Mouse (Mus musculus) heart, embryonic 10.5 days (tissue): ENCODE measurements around the gene Olfr10. TPM values are rescaled to one million over a fixed set of nuclear protein-coding genes. Genes with fewer than 3 reads are reported as not detected.
"Not testable (repeated sequence)": the region's sequence is repeated elsewhere in the genome, so short reads cannot be mapped to it uniquely, and the experiment has no call there.

ENCODE experiments used
- DNase-seq: peaks from one replicate; pipeline ENCODE4 v3.0.0-alpha.2; 2017; ENCODE audit warnings: low spot score
- H3K27ac ChIP-seq: fragments of 300-500 bp; sonication (generic); 2 replicates; pipeline ENCODE4 v1.5.1; 2016; ENCODE audit warnings: mild to moderate bottlenecking
- H3K27me3 ChIP-seq: fragments of 300-500 bp; sonication (generic); 2 replicates; pipeline ENCODE4 v1.6.1; 2016; ENCODE audit warnings: mild to moderate bottlenecking; ENCODE audit not compliant: poor library complexity, insufficient read depth, severe bottlenecking
- H3K36me3 ChIP-seq: fragments of 300-500 bp; sonication (generic); 2 replicates; pipeline ENCODE4 v1.6.1; 2016; ENCODE audit warnings: mild to moderate bottlenecking, moderate library complexity
- H3K4me1 ChIP-seq: fragments of 300-500 bp; sonication (generic); 2 replicates; pipeline ENCODE4 v1.6.1; 2016; ENCODE audit warnings: mild to moderate bottlenecking
- H3K4me3 ChIP-seq: fragments of 300-500 bp; sonication (generic); 2 replicates; pipeline ENCODE4 v1.5.1; 2016; ENCODE audit warnings: mild to moderate bottlenecking, moderate library complexity
- H3K9me3 ChIP-seq: fragments of 300-500 bp; sonication (generic); 2 replicates; pipeline ENCODE4 v1.6.1; 2016; ENCODE audit warnings: mild to moderate bottlenecking, moderate library complexity
- WGBS: fragments of 180-500 bp; shearing (Covaris S2); methylation state at CpG from one replicate; pipeline ENCODE4 v1.1.7; 2016; 5-methylcytosine and 5-hydroxymethylcytosine counted together
- polyA plus RNA-seq: library from polyadenylated mRNA; unstranded; fragments of >200 nt; fragmentation: Nextera tagmentation; extraction: Ambion mirVana; gene quantifications from 2 replicates; pipeline ENCODE4 v1.2.1, GENCODE M21; 2016

Gene Olfr10
- polyA plus RNA-seq, 1 experiment from 2014 or later = not detected

DNA sequence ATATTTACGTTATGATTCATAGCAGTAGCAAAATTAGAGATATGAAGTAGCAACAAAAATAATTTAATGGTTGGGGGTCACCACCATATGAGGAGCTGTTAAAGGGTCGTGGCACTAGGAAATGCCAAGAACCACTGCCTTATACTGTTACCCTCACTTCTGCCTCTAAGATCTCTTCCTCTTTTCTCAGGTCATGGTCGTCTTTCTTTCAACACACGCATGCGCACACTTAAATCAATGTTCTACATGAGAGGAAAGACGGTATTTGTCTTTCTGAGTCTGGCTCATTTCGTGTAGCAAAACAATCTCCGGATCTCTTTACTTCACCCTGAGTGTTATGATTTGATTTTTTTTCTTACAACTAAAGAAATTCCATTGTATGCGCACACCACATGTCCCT lies 34.8 kb upstream of the Olfr10 start:
- no peak for DNase-seq
- Histone ChIP-seq H3K4me1 (peaks cover 12% of the 10 kb centered on the region), H3K27me3 (no peaks in the 10 kb centered on the region), H3K27ac (no peak overlapping the region), H3K9me3 (no peaks in the 10 kb centered on the region), H3K4me3 (no peak overlapping the region), H3K36me3 (no peaks in the 10 kb centered on the region)
- 92% methylated on average over 9 of the region's 9 CpGs for WGBS

DNA sequence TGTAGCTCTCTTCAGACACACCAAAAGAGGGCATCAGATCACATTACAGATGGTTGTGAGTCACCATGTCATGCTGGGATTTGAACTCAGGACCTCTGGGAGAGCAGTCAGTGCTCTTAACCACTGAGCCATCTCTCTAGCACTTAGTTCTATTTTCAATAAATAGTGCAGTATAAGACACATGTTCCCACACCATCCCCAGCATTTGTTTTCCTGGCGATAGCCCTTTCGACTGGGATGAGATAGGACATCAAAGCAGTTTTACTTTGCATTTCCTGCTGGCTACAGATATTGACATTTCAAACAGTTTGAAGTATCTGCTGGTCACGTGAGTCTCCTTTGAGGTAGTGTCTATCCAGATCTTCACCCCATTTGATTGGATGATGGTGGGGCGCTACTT lies 34.2 kb upstream of the Olfr10 start:
- no peaks in the 10 kb centered on the region for H3K27me3 ChIP-seq
- H3K4me3 ChIP-seq = no peak overlapping the region
- 84% methylated on average over 4 of the region's 4 CpGs for WGBS
- no peak overlapping the region for H3K27ac ChIP-seq
- H3K4me1 ChIP-seq = peaks cover 12% of the 10 kb centered on the region
- no peaks in the 10 kb centered on the region for H3K36me3 ChIP-seq
- no peak for DNase-seq
- no peaks in the 10 kb centered on the region for H3K9me3 ChIP-seq

DNA sequence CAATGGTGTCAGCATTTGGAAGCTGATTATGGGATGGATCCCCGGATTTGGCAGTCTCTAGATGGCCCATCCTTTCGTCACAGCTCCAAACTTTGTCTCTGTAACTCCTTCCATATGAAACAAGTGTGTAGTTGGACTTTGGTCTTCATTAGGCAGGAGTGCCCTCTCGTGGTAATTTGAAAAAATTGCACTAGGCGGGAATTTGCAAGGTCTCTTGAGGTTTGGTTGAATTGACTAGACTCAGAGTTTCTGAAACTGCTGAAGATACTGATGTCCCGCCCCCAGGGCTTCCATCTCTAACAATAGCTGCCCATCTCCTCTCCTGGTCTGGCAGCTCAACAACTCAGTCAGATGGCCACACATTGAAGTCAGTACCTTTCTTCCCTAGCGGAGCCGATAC lies 33.2 kb upstream of the Olfr10 start:
- DNase-seq = no peak
- Histone ChIP-seq H3K4me1 (peaks cover 11% of the 10 kb centered on the region), H3K4me3 (no peak overlapping the region), H3K27me3 (no peaks in the 10 kb centered on the region), H3K27ac (no peak overlapping the region), H3K36me3 (no peaks in the 10 kb centered on the region), H3K9me3 (no peaks in the 10 kb centered on the region)
- 33% methylated on average over 7 of the region's 7 CpGs for WGBS

DNA sequence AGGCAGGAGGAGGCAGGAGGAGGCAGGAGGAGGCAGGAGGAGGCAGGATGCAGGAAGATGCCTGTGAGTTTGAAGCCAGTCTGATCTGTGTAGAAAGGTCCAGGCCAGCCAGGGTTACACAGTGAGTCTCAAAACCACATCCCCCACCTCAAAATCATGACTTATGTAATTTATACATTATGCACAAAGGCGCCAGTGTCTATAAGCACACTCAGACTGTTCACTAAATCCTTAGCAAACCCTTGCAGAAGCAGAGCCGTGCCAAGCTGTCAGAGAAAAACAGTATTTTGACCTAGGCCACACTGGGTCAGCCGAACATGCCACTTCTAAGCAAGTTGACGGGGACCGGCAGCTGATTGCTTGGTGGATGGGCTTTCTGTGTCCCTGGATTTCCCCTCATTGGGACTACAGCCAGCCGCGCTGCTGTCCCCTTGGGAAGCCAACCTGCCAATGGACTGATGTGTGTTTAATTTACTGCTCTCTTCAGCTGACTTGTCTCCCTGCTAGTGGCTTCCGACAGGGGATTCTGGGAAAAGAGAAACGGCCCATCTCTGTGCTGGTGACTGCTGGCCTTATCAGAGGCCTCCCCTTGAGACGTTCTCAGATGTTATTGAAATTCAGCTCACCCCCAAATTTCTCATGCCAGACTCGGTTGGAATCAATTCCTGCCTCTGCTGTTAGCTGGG lies 30.6 kb upstream of the Olfr10 start:
- WGBS = 62% methylated on average over 11 of the region's 11 CpGs

DNA sequence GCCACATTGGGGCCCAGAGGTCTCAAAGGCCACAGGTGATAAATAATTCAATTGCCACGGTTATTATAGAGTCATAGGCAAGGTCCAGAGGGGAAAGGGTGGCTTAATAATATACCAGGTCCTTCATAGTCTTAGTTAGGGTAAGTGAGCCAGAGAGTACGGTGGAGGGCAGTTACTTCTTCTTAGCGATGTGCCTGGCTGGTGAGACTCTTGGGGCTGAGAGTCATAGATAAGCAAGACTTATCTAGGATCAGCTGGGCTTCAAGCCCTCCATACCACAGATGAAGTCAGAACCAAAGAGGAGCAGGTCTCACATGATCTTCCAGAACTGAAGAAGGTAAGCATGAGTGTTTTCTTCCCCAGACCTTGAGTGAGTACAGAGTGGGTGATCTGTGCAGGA lies 26.3 kb upstream of the Olfr10 start, which contains the start of gene Olfr1393:
Gene Olfr1393, plus strand, starts transcription at position 83 of the 400 bp plus-strand sequence.
- H3K4me3 ChIP-seq = no peak within 1 kb of the TSS
- no peaks in the 10 kb centered on the region for H3K27me3 ChIP-seq
- no peak within 1 kb of the TSS for H3K27ac ChIP-seq
- 72% methylated on average over 3 of the region's 3 CpGs for WGBS
- no peak for DNase-seq
- no peaks in the 10 kb centered on the region for H3K36me3 ChIP-seq
- H3K4me1 ChIP-seq = no peaks in the 10 kb centered on the region
- no peaks in the 10 kb centered on the region for H3K9me3 ChIP-seq

More for the DNA sequence above, 30.6 kb upstream of the Olfr10 start:
- Histone ChIP-seq H3K36me3 (no peaks in the 10 kb centered on the region), H3K4me1 (no peaks in the 10 kb centered on the region), H3K27me3 (no peaks in the 10 kb centered on the region), H3K9me3 (no peaks in the 10 kb centered on the region), H3K4me3 (no peak overlapping the region), H3K27ac (no peak overlapping the region)
- DNase-seq = no peak

DNA sequence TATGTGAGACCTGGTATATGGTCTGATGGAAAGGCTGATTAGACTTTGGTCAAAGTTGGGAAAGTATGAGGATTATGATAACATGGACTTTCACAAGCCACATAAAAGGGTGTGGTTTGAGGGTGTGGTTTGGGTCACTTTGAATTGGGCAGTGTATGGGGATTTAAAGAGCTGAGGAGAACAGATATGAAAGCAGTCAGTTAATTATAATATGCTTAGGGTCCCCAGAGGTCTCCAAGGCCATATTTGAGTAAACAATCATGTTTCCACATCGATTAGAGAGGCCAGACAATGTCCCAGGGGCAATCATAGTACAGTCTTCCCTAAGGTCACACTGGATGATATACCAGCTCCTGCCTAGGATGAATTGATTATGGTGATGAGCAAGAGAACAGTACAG lies 19.6 kb upstream of the Olfr10 start, which contains the start of gene Olfr1392:
Gene Olfr1392, plus strand, starts transcription at position 301 of the 400 bp plus-strand sequence.
- H3K27me3 ChIP-seq, H3K9me3 ChIP-seq, H3K36me3 ChIP-seq, DNase-seq, H3K4me1 ChIP-seq, H3K27ac ChIP-seq, H3K4me3 ChIP-seq: not testable (repeated sequence)
- WGBS = 60% methylated on average over 1 of the region's 1 CpGs

DNA sequence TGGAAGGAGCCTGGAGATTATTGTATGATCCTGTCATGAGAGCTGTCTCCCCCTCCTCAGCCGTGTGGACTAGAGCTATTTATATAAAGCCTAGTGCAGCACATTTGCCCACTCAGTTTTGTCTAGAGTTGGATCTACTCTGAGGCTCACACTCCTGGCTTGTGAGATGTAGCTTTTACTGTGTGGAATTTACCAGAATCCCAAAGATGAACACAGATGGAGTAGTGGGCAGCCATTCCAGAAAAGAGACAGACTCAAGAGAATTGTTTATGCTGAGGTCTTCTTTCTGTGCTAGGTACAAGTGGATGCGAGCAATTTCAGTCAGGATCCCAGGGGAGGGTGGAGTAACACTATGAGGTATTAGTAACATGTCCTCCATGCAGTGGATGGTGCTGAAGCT lies 17.3 kb upstream of the Olfr10 start:
- no peaks in the 10 kb centered on the region for H3K36me3 ChIP-seq

DNA sequence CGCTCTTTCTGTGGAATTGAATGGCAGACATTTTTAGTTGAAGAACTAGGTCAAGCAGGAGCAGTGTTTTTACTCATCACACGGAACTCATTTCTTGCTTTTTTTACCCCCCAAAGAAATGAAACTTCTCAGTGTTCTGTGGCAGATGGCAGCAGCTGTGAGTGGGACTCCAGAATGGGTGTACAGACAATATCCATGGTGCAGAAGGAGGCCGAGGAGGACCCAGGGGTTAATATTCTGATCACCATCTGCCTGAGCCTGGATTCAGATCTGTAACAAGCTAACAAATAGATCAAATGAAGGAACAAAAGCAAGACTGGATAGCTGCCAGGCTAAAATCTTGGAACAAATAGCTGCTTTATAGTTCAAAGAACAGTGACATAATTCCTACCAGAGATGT lies 11.8 kb upstream of the Olfr10 start:
- DNase-seq = no peak
- H3K9me3 ChIP-seq = no peaks in the 10 kb centered on the region

More for the DNA sequence above, 17.3 kb upstream of the Olfr10 start:
- no peaks in the 10 kb centered on the region for H3K9me3 ChIP-seq
- no peaks in the 10 kb centered on the region for H3K4me1 ChIP-seq
- no peak overlapping the region for H3K27ac ChIP-seq
- 57% methylated on average over 2 of the region's 2 CpGs for WGBS
- no peak overlapping the region for H3K4me3 ChIP-seq
- H3K27me3 ChIP-seq = no peaks in the 10 kb centered on the region
- no peak for DNase-seq

DNA sequence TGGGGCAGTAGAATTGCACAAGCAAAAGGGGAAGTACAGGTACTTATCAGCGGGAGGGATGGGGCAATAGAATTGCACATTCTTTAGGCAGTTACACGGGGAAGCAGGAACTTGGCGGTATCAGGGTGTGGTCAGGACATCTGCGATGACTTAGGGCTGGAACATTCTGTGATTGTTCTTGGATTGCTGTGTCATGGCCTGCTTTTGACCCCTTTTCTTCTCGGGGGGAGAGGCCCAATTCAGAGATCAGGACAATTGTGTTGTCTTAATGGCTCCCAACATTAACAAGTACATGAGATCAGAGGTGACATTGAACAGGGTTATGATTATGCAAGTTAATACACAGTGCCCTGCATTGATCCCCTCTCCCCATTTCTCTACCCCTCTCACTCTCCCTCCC lies 4.0 kb downstream of the Olfr10 start:
- not testable (repeated sequence) for H3K4me3 ChIP-seq, H3K4me1 ChIP-seq, H3K27ac ChIP-seq, H3K9me3 ChIP-seq, H3K27me3 ChIP-seq, DNase-seq, H3K36me3 ChIP-seq
- WGBS = 73% methylated on average over 5 of the region's 5 CpGs

More for the DNA sequence above, 11.8 kb upstream of the Olfr10 start:
- no peaks in the 10 kb centered on the region for H3K36me3 ChIP-seq
- H3K4me1 ChIP-seq = no peaks in the 10 kb centered on the region
- H3K27ac ChIP-seq = no peak overlapping the region
- no peak overlapping the region for H3K4me3 ChIP-seq
- 77% methylated on average over 3 of the region's 3 CpGs for WGBS
- H3K27me3 ChIP-seq = no peaks in the 10 kb centered on the region

DNA sequence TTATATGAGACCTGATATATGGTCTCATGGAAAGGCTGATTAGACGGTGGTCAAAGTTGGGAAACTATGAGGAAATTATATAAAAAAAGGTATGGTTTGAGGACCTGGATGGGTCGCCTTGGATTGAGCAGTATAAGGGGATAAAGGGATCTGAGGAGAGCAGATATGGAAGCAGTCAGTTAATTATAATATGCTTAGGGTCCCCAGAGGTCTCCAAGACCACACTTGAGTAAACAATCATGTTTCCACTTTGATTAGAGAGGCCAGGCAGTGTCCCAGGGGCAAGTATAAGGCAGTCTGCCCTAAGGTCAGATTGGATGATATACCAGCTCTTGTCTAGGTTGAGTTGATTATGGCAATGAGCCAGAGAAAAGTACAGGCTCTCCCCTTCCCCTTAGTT lies 17.9 kb downstream of the Olfr10 start, which contains the start of gene Olfr1391:
Gene Olfr1391, plus strand, starts transcription at position 301 of the 400 bp plus-strand sequence.
- H3K27ac ChIP-seq = no peak within 1 kb of the TSS
- no peaks in the 10 kb centered on the region for H3K4me1 ChIP-seq
- no peak within 1 kb of the TSS for H3K4me3 ChIP-seq
- WGBS = 64% methylated on average over 2 of the region's 2 CpGs
- H3K9me3 ChIP-seq = no peaks in the 10 kb centered on the region
- H3K27me3 ChIP-seq = no peaks in the 10 kb centered on the region
- no peaks in the 10 kb centered on the region for H3K36me3 ChIP-seq
- DNase-seq = no peak

DNA sequence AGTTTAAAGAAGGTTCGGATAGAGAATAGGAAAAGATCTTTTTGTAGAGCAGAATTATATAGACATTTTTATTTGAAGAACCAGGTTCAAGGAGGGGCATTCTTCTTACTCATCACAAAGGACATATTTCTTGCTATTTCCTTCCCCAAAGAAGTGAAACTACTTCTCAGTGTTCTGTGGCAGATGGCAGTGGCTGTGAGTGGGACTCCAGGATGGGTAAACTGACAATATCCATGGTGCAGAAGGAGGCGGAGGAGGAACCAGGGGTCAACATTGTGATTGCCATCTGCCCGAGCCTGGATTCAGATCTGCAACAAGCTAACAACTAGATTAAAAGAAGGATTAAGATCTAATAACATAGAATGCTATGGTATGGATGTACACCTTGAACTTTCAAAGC lies 22.2 kb downstream of the Olfr10 start:
- H3K9me3 ChIP-seq = no peaks in the 10 kb centered on the region
- H3K27me3 ChIP-seq = no peaks in the 10 kb centered on the region
- H3K36me3 ChIP-seq = no peaks in the 10 kb centered on the region
- no peak for DNase-seq
- H3K4me1 ChIP-seq = no peaks in the 10 kb centered on the region
- 75% methylated on average over 3 of the region's 3 CpGs for WGBS
- H3K4me3 ChIP-seq = no peak overlapping the region
- no peak overlapping the region for H3K27ac ChIP-seq

DNA sequence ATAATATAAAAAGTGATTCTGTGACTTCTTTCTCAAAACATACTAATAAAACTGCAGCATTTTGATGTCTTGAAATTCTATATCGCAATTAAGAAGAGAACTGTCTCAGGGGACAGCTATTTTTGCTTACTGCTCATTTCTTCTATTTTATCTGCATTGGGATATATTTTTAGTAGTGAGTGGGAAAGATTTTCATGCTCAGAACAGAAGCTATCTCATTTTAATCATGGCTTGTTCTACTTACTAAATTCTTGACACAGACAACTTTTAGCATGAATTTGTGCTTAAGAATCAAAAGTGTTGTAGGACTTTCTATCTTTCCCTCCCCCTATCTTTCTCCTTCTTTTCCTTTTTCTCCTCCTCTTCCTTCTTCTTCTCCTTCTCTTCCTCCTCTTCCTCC lies 25.1 kb downstream of the Olfr10 start:
- Histone ChIP-seq H3K27ac (no peak overlapping the region), H3K27me3 (no peaks in the 10 kb centered on the region), H3K36me3 (no peaks in the 10 kb centered on the region), H3K4me1 (no peaks in the 10 kb centered on the region), H3K4me3 (no peak overlapping the region), H3K9me3 (no peaks in the 10 kb centered on the region)
- DNase-seq = no peak
- 65% methylated on average over 1 of the region's 1 CpGs for WGBS

DNA sequence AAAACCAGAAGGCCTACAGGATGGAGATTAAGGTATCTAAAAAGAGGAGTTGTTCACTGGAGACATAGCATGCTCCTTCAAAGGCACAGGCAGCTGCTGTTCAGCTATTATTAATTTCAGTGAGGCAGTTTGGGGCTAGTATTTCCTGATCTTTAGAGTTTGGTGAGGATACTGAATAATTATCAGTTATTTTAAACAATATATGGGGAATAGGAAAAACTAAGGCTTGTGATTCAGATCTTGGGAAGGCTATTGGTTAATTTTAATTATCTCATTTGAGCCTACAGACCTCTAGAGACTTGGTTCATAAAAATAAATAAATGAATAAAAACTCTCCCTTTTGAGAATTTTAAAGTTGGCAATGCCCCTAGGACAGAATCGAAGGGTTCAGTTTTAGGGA lies 30.3 kb downstream of the Olfr10 start, which contains the start of gene Olfr1390:
Gene Olfr1390, plus strand, starts transcription at position 301 of the 400 bp plus-strand sequence.
- no peaks in the 10 kb centered on the region for H3K36me3 ChIP-seq
- no peaks in the 10 kb centered on the region for H3K9me3 ChIP-seq
- no peaks in the 10 kb centered on the region for H3K27me3 ChIP-seq
- no peak within 1 kb of the TSS for H3K4me3 ChIP-seq
- no peaks in the 10 kb centered on the region for H3K4me1 ChIP-seq
- no peak within 1 kb of the TSS for H3K27ac ChIP-seq
- 84% methylated on average over 1 of the region's 1 CpGs for WGBS
- no peak for DNase-seq
